Mouse (Mus musculus) T-helper 1 cell (primary cell): Measurements from ENCODE around the gene Sfmbt2.

Experiments used
- in situ Hi-C: fragments of 300-600 bp; cut with MboI, MseI; formaldehyde crosslinking; loops from one replicate; pipeline ENCODE4 v1.15.1; 2025; ENCODE audit warnings: high pct_unique_total_duplicates

Gene Sfmbt2

DNA sequence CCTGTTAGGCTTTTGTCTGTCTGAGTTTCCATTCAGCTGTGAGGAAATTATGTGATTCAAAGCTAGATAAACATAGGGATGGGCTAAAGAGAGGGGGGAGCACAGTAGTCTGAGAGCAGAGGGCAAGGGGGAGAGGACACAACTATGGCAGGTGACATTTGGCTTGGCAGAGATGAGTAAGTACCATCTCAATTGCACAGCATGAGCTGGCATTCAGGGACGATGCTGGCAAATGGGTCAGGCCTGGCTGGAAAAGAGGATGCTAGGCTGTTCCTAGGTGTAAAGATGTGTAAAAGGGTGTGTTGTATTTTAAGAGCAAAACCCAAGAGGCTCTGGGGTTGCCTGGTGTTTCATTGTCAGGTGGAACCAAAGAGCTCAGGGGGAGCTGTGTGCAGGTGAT, 188.5 kb downstream of the Sfmbt2 start:
- in situ Hi-C loops = no loop called here

DNA sequence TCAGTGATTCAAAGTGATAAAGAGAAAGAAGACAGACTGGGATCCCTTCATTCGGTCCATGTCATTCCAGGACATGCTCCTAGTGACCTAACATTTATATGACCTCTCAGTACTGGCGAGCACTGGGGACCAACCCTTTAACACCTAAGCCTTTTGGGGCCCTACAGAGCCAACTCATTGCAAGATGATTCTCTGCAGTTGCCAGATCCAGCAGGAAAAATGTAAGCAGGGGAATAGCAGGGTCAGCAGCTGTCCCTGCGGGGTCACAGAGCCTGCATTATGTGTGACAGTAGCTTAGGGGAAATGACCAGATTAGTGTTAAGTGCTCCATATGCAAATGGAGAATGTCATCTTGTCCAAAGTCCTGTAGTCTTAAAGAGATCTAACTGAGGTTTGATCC, 195.2 kb downstream of the Sfmbt2 start:
- in situ Hi-C loops = no loop called here

DNA sequence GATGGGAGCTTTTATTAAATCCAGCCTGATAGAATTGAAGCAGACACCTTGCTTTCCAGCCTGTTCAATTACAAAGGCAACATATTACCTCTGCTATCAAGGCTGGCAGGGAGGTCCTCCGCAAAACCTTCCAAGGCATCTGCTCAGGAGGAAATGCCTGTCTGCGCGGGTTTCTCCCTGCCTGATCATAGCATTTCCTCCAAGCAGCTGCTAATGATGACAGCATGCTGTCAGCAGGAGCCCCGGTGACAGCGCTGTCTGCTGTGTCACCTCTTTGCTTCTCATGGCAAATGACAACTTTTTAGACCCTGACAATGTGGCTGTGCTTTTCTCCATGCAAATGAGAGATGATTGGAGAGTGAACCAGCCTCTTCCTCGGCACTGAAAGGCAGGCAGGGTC, 199.1 kb downstream of the Sfmbt2 start:
- in situ Hi-C loops = no loop called here

DNA sequence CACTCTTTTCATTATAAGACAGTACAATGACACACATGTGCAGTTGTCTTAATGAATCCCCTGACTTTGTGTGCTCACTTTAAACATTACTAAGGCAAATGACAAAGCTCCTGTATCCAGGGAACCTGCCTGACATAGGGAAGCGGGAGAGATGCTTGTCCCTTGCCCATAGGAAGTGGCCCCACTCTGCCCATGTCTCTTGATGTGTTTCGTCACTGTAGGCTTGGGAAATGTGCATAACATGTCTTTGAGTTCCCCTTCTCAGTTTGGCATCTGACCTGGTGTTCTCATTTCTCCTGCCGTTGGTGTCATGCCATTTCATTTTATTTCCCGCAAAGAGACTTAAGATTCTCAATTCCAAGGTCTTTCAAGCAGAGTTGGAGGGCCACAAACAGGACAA, 202.0 kb downstream of the Sfmbt2 start:
- in situ Hi-C loops = loop anchor here (10.0 kb wide), 1 partner anchor 1318 kb away; no protein-coding TSS in a partner anchor

DNA sequence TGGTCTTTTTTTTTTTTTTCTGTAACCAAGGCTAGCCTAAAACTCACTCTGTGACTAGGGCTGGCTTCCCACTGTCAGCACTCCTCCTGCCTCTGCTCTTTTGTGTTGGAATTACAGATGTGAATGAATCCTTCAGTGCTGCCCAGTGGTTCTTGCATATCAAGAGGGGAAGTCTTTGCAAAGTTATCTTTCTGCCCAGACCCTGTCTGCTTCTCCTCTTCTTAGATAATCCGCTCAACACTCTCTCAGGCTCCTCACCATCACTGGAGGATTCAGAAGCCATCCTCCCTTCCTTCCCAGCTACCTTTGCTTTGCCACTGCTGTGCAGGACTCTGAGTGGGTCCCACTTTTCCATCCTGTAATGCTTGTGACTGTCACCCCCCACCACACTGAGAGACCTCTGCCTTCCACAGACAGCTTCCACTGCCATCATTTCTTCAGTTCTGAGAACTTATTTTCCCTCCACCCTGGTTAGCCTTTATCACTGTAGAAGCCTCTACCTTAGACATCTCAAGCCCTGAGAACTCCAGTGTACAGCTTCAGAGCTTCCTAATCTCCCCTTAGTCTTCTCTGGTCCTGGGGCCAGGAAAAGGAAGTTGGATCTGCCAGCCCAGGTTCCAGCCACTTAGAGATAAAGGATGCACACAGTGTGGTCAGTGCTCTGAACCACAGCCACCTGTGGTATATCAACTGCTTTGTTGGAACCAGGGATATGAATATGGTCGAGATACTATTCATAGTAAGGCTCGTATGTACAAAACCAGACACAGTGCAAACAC, 205.8 kb downstream of the Sfmbt2 start:
- in situ Hi-C loops = loop anchor here (10.0 kb wide), 1 partner anchor 1321 kb away; no protein-coding TSS in a partner anchor

DNA sequence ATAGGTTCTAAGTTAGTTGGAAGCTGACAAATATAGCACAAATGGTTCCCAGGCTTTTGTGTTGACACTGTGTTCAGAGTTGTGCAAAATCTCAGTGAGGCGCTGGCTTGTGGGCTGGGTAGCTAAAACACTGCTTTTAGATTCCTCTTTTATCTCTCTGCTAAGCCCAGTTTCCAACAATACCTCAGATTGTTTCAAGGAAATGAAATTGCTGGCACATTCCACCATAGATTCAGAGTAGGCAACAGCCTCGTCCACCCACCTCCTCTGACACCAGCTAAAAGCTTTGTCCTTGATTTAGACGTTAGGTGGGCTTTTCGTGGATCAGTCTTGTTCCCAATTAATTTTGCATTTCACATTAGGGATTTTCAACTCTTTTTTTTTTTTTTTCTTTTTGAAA, 212.4 kb downstream of the Sfmbt2 start:
- in situ Hi-C loops = no loop called here

DNA sequence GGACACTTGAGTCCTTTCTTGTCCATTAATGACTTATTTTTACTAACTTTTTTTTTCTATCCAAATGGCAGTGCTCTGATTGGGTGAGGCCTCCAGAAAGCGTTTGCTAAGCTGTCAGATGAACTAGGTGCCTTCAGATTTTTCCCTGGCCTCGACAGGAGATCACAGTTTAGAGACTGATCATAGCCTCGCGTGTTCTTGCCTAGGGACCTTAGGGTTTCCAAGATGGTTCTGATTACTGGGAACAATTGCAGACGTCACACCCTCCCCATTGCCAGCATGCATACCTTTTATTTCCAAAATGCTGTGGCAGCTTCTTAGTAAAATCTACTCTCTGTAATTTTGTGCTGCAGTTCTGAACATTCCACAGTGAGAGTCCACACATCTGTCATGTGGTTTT, 212.8 kb downstream of the Sfmbt2 start:
- in situ Hi-C loops = no loop called here

DNA sequence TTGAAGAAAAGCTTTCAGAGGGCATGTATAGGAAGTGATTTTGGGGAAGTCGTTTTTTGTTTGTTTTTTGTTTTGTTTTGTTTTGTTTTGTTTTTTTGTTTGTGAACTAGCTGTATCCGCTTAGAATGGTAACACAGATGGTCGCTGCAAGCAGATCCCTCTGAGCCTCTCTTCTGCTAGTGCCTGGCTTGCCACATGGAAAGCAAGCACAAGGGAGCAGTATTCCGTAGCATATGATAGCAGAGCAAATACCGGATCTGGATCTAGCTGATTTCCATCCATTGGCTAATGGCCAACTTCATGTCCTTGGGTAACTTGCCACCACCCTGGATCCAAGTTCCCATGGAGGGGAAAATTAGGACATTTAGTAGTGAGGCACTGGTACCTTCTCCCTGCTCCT, 221.0 kb downstream of the Sfmbt2 start:
- in situ Hi-C loops = no loop called here

DNA sequence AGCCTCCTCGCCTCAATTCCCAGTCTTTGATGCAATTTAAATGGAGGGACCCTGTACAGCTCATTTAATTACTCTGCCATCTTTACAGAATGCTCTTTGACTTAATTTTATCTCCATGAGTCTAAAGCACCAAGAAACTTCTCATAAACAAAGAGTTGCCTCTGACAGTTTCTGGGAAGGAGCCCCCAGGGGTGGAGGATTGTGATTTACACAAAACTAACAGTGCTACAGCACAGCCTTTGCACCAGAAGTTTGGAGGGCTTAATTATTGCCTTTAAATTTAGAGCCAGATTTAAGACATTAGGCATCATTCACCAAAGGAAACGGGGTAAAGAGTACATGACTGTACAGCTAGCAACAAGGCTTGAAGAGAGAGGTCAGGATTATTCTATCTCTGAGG, 245.2 kb downstream of the Sfmbt2 start:
- in situ Hi-C loops = no loop called here
